Mouse (Mus musculus) forebrain, embryonic 12.5 days (tissue): ENCODE results near the gene Lonp2. TPM values are rescaled to one million over a fixed set of nuclear protein-coding genes. Genes with fewer than 3 reads are reported as not detected.
A peak's percentile ranks its signal among the peaks of the same experiment; 100 is the strongest.

Source experiments
- ATAC-seq: fragments of 200-750 bp; cut with Nextera tagmentation; 2 replicates; pipeline ENCODE4 v1.8.0; 2017; ENCODE audit warnings: moderate TSS enrichment; ENCODE audit not compliant: low FRiP score
- H3K27ac ChIP-seq: fragments of 300-500 bp; sonication (generic); 2 replicates; pipeline ENCODE4 v1.5.1; 2016; ENCODE audit warnings: mild to moderate bottlenecking
- H3K27me3 ChIP-seq: fragments of 300-500 bp; sonication (generic); 2 replicates; pipeline ENCODE4 v1.6.1; 2016; ENCODE audit warnings: mild to moderate bottlenecking
- H3K36me3 ChIP-seq: fragments of 300-500 bp; sonication (generic); replicated peaks from 2 replicates; pipeline ENCODE4 v1.6.1; 2016; ENCODE audit warnings: mild to moderate bottlenecking
- H3K4me1 ChIP-seq: fragments of 300-500 bp; sonication (generic); 2 replicates; pipeline ENCODE4 v1.6.1; 2016
- H3K4me2 ChIP-seq: fragments of 300-500 bp; sonication (generic); 2 replicates; pipeline ENCODE4 v1.6.1; 2016; ENCODE audit warnings: mild to moderate bottlenecking, moderate library complexity
- H3K4me3 ChIP-seq: fragments of 300-500 bp; sonication (generic); replicated peaks from 2 replicates; pipeline ENCODE4 v1.5.1; 2016; ENCODE audit warnings: mild to moderate bottlenecking
- H3K9ac ChIP-seq: fragments of 300-500 bp; sonication (generic); 2 replicates; pipeline ENCODE4 v1.6.1; 2016; ENCODE audit warnings: mild to moderate bottlenecking
- H3K9me3 ChIP-seq: fragments of 300-500 bp; sonication (generic); 2 replicates; pipeline ENCODE4 v1.6.1; 2016
- WGBS: fragments of 180-500 bp; shearing (Covaris S2); methylation state at CpG from one replicate; pipeline ENCODE4 v1.1.7; 2016; 5-methylcytosine and 5-hydroxymethylcytosine counted together
- polyA plus RNA-seq: library from polyadenylated mRNA; unstranded; fragments of >200 nt; fragmentation: Nextera tagmentation; extraction: Ambion mirVana; gene quantifications from 2 replicates; pipeline ENCODE4 v1.2.1, GENCODE M21; 2016

Lonp2 gene
- polyA plus RNA-seq, 1 experiment from 2014 or later = 70.3 TPM

DNA sequence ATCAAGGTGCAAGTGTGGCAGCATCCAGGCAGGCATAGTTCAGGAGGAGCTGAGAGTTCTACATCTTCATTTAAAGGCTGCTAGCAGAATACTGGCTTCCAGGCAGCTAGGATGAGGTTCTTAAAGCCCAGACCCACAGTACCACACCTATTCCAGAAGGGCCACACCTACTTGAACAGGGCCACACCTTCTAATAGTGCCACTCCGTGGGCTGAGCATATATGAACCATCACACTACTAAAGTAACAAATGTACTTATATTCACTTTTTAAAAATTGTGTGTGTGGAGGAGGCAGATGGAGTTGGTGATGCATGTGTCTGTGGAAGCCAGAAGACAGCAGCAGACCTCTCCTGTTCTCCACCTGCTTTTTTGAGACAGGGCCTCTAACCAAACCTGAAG, 70.2 kb downstream of the Lonp2 start:
- Histone ChIP-seq H3K9me3 (no peaks in the 10 kb centered on the region), H3K4me3 (no peak overlapping the region), H3K9ac (no peak overlapping the region), H3K4me1 (no peaks in the 10 kb centered on the region), H3K4me2 (no peak overlapping the region), H3K27me3 (no peaks in the 10 kb centered on the region), H3K36me3 (no peaks in the 10 kb centered on the region), H3K27ac (no peak overlapping the region)
- no peak for ATAC-seq
- WGBS = 87% methylated on average over 1 of the region's 1 CpGs

DNA sequence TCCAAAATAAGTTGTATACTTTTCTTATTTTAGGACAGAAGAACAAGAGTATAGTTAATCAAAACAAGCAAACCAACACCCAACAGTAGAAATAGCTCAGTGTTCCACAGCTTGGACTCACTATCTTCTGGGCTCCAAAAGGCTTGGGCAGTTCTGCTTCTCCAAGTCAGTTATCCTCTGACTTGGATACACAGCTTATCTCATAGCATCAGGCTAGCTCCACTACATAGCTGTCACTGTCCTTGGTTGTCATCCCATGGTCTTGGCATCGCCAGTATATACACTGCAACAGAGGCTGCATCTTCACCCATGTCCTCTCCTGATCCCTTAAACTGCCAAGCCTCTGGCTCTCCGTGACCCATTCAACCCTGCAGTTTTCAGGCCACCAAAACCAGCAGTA, 71.9 kb downstream of the Lonp2 start:
- no peak overlapping the region for H3K27ac ChIP-seq
- no peaks in the 10 kb centered on the region for H3K27me3 ChIP-seq
- H3K36me3 ChIP-seq = no peaks in the 10 kb centered on the region
- H3K4me1 ChIP-seq = no peaks in the 10 kb centered on the region
- 90% methylated on average over 2 of the region's 2 CpGs for WGBS
- no peak for ATAC-seq
- no peak overlapping the region for H3K4me3 ChIP-seq
- no peak overlapping the region for H3K9ac ChIP-seq
- H3K9me3 ChIP-seq = no peaks in the 10 kb centered on the region
- H3K4me2 ChIP-seq = no peak overlapping the region

DNA sequence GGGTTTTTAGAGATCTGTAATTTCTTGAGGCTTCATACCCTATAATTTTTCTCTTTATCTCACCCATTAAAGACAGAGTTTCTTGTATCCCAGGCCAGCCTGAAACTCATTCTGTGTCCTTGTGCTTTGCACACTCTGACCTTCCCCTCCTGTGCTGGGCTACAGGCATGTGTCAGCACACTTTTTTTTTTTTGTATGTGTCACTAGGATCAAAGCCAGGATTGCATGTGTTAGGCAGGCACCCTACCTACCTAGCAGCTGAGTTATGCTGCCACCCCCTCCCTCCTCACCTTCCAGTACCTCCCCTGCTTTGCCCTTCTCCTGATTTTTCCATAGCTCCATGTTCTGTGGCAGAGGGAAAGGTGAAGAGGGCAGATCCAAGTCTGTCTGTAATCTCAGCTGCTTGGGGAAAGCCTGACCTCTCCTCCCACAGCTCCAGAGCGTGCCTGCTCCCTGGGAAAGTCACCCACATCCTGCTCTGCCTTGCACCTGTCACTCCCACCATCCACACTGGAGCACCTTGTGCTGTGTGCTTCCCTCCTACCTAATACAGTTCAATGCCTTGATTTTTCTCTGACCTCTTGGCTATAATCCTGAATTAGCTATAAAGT, 75.1 kb downstream of the Lonp2 start:
- H3K4me3 ChIP-seq = no peak overlapping the region
- no peaks in the 10 kb centered on the region for H3K27me3 ChIP-seq
- H3K9ac ChIP-seq = no peak overlapping the region
- no peak overlapping the region for H3K4me2 ChIP-seq
- 85% methylated on average over 1 of the region's 1 CpGs for WGBS
- no peaks in the 10 kb centered on the region for H3K4me1 ChIP-seq
- H3K36me3 ChIP-seq = no peaks in the 10 kb centered on the region
- no peak for ATAC-seq
- H3K27ac ChIP-seq = no peak overlapping the region
- no peaks in the 10 kb centered on the region for H3K9me3 ChIP-seq

DNA sequence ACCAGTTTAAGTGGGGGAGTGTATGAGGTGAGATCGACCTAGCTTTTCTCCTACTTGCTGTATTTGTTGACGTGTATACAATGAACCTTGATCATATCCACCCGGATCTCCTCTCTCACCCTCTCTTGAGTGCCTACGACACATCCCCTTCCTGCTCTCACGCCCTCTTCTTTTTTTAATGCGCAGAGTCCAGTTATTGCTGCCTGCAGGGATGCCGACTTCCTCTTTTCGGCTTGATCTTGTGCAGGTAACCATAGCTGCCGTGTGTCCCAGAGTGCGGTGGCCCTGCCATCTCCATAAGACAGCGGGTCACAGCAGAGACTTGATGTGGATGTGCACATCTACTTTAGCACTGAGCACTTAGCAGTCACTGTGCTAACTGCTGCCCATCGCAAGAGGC, 75.6 kb downstream of the Lonp2 start:
- no peak overlapping the region for H3K27ac ChIP-seq
- no peaks in the 10 kb centered on the region for H3K4me1 ChIP-seq
- 93% methylated on average over 12 of the region's 12 CpGs for WGBS
- no peaks in the 10 kb centered on the region for H3K36me3 ChIP-seq
- H3K27me3 ChIP-seq = no peaks in the 10 kb centered on the region
- no peak overlapping the region for H3K4me3 ChIP-seq
- no peaks in the 10 kb centered on the region for H3K9me3 ChIP-seq
- H3K9ac ChIP-seq = no peak overlapping the region
- no peak overlapping the region for H3K4me2 ChIP-seq
- ATAC-seq = no peak

DNA sequence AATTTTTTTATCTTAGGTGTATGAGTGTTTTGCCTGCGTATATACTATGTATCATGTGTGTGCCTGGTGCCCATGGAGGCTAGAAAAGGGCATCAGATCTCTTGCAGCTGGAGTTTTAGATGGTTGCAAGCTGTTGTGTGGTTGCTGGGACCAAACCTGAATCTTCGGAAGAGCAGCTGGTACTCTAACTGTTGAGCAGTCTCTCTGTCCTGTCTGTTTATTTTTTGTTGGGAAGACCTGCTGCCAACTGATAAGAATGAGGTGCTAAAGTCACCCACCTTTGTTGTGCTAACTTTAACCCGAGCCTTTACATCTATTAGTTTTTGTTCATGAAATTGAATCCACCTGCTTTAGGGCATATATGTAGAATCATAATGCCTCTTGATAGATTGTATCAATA, 78.6 kb downstream of the Lonp2 start:
- Histone ChIP-seq H3K4me1 (no peaks in the 10 kb centered on the region), H3K9me3 (no peaks in the 10 kb centered on the region), H3K27me3 (no peaks in the 10 kb centered on the region), H3K4me3 (no peak overlapping the region), H3K36me3 (no peaks in the 10 kb centered on the region), H3K9ac (no peak overlapping the region), H3K27ac (no peak overlapping the region), H3K4me2 (no peak overlapping the region)
- 89% methylated on average over 3 of the region's 3 CpGs for WGBS
- no peak for ATAC-seq

DNA sequence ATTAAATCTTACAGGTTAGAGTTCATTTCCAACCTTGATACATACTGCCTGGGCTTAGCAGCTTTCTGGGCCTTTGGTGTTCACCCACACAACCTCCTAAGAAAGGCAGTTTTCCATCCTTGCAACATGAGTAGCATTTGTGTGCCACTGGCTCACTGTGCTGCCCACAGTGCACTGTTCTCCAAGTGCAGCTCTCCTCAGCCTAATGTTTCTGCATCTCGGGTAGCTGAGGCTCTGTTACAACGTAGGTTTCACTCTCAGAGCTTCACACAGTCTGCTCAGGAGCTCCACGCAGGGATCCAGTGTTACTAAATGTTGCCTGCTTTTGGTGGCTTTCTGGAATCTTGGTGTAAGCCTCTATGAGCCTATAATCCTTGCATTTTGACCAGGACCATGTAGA, 81.5 kb downstream of the Lonp2 start:
- no peak for ATAC-seq
- Histone ChIP-seq H3K36me3 (no peaks in the 10 kb centered on the region; the same call in 1 of the 2 replicates), H3K4me2 (no peak overlapping the region), H3K27ac (no peak overlapping the region), H3K27me3 (no peaks in the 10 kb centered on the region), H3K4me1 (no peaks in the 10 kb centered on the region), H3K9me3 (no peaks in the 10 kb centered on the region), H3K4me3 (no peak overlapping the region), H3K9ac (no peak overlapping the region)
- 94% methylated on average over 3 of the region's 3 CpGs for WGBS

DNA sequence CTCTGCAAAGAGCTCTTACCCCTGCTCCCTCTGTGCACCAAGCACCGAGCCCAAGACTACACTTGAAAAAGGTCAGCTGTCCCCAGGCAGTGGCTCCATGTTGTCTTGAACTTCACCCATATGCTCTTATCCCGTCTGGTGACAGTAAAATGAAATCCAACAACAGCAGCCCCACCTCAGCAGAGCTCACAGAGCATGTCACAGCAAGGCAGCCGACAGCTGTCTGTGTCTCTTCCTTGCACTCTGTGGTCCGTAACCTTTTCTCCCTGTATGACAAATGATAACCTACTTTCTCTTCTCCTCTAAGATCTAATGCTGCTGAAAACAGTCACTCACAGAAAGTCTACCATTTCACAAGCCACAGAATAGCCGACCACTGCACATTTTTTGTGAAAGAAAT, 82.9 kb downstream of the Lonp2 start:
- Histone ChIP-seq H3K27ac (no peak overlapping the region), H3K4me1 (no peaks in the 10 kb centered on the region), H3K4me3 (no peak overlapping the region), H3K9me3 (no peaks in the 10 kb centered on the region), H3K36me3 (peaks cover 3% of the 10 kb centered on the region; the same call in 1 of the 2 replicates), H3K4me2 (no peak overlapping the region), H3K9ac (no peak overlapping the region), H3K27me3 (no peaks in the 10 kb centered on the region)
- WGBS = 91% methylated on average over 5 of the region's 5 CpGs
- no peak for ATAC-seq

DNA sequence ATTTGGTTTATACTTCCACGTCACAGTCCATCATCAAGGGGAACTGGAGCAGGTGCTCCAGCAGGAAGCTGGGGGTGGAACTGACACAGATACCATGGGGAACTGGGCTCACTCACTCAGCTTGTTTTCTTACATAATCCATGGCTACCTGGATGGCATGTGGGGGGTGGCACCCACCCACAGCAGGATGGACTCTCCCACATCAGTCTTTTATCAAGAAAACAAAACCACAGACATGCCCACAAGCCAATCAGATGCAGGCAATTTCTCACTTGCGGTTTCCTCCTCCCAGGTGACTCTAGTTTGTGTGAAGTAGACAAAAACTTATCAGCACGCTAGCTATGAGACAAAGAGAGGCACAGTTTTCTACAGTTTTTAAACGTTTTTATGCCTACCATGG, 84.0 kb downstream of the Lonp2 start:
- WGBS = 69% methylated on average over 4 of the region's 4 CpGs
- Histone ChIP-seq H3K9ac (no peak overlapping the region), H3K9me3 (no peaks in the 10 kb centered on the region), H3K36me3 (peaks cover 3% of the 10 kb centered on the region; the same call in 1 of the 2 replicates), H3K4me2 (no peak overlapping the region), H3K4me3 (no peak overlapping the region), H3K27me3 (no peaks in the 10 kb centered on the region), H3K27ac (no peak overlapping the region), H3K4me1 (0 out of 2 replicates have a peak, but pooled peaks cover 4% of the 10 kb centered on the region)
- ATAC-seq = no peak

DNA sequence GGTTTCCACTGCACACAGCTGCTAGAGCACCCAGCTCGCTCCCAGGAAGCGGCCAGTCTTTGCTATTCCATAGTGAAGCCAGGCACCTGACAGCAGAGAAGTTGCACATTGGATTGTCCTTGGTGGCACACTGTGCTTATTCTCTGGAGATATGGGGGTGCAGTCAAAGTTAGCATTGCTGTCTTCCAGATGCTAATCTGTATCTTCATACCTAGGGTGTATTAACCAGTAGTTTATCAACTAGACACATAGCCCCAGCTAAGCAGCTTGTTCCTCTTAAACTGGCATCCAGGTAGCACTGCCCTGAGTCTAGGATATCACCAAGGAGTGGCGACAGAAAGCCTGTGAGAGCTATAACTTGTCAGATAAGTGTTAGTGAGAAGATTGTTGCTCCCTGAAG, 88.8 kb downstream of the Lonp2 start:
- peaks cover 9% of the 10 kb centered on the region for H3K36me3 ChIP-seq
- no peak overlapping the region for H3K4me3 ChIP-seq
- no peaks in the 10 kb centered on the region for H3K27me3 ChIP-seq
- no peak overlapping the region for H3K9ac ChIP-seq
- H3K4me2 ChIP-seq = no peak overlapping the region
- no peak overlapping the region for H3K27ac ChIP-seq
- WGBS = 93% methylated on average over 3 of the region's 3 CpGs
- no peak for ATAC-seq
- H3K9me3 ChIP-seq = no peaks in the 10 kb centered on the region
- peaks cover 19% of the 10 kb centered on the region for H3K4me1 ChIP-seq

DNA sequence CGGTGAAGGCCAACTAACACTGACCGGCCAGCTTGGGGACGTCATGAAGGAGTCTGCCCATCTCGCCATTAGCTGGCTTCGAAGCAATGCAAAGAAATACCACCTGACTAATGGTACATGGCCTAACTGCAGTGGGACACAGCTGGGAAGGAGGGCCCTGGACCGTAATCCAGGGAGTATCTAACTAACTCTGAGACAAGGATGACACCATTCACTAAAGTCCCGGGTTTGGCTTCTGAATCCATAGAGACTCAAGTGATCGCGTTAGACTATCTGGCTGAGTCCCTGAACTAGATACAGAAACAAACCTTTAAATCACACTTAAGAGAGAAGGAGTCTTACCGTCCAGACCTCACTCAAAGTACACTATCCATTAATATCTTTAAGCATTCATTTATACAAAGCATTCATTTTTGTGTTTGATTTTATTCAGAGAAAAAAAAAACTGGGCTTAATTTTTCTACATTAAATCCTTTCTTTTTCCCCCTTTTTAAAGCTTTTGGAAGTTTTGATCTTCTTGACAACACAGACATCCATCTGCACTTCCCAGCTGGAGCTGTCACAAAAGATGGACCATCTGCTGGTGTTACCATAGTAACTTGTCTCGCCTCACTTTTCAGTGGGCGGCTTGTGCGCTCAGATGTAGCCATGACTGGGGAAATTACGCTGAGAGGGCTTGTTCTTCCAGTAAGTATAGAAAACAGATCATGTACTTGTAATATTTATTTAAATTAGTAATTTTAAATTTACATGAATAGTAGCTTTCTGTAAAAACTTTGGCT, 89.8 kb downstream of the Lonp2 start:
- peak; percentile 87 for ATAC-seq
- 73% methylated on average over 14 of the region's 14 CpGs for WGBS

DNA sequence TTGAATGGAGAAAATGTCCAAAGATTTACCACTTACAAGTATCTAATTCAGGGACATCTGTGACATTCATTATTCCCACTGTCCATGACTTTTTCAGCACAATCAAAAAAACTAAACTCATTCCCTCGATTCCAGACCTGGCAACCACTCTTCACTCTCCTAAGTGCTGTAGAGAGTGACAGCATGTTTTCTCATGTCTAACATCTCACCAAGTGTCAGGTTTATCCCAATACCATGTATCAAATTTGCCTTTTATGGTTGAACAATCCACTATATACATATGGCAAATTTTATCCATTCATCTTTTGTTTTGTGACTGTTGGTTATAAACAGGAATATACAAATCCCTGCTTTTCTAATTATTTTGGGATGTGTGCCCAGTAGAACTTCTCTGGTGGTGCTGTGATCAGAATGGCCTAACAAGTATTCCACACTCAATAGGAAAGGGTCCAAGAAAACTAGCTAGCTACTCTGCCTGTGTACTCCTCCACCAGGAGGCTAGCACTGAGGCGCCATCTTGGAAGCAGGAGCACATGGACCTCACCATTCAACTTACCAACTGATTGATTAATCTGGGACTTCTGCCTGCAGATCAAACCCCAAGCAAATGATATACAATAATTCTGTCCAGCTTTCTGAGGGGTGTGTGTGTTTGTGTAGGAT, 94.6 kb downstream of the Lonp2 start:
- peaks cover 9% of the 10 kb centered on the region for H3K4me1 ChIP-seq
- no peaks in the 10 kb centered on the region for H3K9me3 ChIP-seq
- H3K27me3 ChIP-seq = no peaks in the 10 kb centered on the region
- H3K4me3 ChIP-seq = no peak overlapping the region
- H3K27ac ChIP-seq = no peak overlapping the region
- H3K36me3 ChIP-seq = peaks cover 36% of the 10 kb centered on the region
- H3K4me2 ChIP-seq = no peak overlapping the region
- no peak overlapping the region for H3K9ac ChIP-seq
- WGBS = 87% methylated on average over 2 of the region's 2 CpGs
- no peak for ATAC-seq

More for the DNA sequence above, 89.8 kb downstream of the Lonp2 start:
- Histone ChIP-seq H3K9ac (no peak overlapping the region), H3K4me3 (no peak overlapping the region), H3K9me3 (no peaks in the 10 kb centered on the region), H3K36me3 (peaks cover 10% of the 10 kb centered on the region), H3K27ac (peak overlapping the region; percentile 77), H3K4me1 (peaks cover 19% of the 10 kb centered on the region), H3K27me3 (no peaks in the 10 kb centered on the region), H3K4me2 (no peak overlapping the region)

DNA sequence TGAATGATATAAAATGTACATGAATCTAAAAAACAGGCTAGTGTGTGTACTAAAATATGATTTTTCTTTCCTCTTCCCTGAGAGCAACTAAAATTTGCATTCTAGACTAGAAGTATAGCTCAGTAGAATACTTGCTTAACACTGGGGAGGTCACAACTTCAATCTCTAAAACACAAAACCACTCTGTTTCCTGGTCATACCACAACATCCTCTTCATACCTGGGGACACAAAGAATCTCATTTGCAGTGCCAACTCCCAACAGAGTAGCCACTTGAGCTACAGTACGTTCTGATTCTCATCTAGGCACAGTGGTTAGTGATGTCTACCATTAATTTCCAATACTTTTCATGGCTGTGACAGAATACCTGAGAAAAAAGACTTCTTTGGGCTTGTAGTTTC, 95.5 kb downstream of the Lonp2 start:
- WGBS = 97% methylated on average over 1 of the region's 1 CpGs
- Histone ChIP-seq H3K9me3 (no peaks in the 10 kb centered on the region), H3K4me2 (no peak overlapping the region), H3K27ac (no peak overlapping the region), H3K4me1 (peaks cover 6% of the 10 kb centered on the region), H3K36me3 (peaks cover 38% of the 10 kb centered on the region), H3K9ac (no peak overlapping the region), H3K27me3 (no peaks in the 10 kb centered on the region), H3K4me3 (no peak overlapping the region)
- no peak for ATAC-seq
